Mouse (Mus musculus): ENCODE measurements around the gene Tom1. TPM values are rescaled to one million over a fixed set of nuclear protein-coding genes. Genes with fewer than 3 reads are reported as not detected.
A peak's percentile ranks its signal among the peaks of the same experiment; 100 is the strongest.

The Tom1 gene
- polyA plus RNA-seq, 1 experiment from 2014 or later, result 16.9 TPM

DNA sequence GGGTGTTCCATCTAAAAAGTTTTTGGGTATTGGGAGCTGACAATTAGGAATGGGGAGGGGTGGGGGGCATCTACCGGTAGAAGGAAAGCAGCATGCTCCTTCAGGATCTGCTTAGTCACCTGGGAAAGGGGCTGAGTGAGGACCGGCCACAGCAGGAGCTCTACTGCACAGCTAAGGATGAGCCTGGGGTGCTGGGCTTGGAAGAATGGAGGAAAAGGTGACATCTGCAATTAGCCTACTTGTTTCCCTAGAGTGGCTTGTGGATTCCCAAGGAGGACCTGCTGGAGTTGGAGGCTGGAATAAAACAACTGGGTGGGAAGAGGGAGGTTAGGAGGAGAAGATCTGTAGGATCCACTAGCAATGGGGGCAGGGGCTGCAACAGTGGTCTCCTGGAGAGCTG lies 19.9 kb upstream of the Tom1 start:
- Histone ChIP-seq H3K9ac (ENCODE audit: low read length) (no peak overlapping the region), H3K9me3 (replicated peaks; ENCODE audit: control insufficient read depth, low read length) (no peaks in the 10 kb centered on the region), H3K36me3 (ENCODE audit: control insufficient read depth, insufficient read depth, low read length) (peaks cover 23% of the 10 kb centered on the region), H3K4me3 (ENCODE audit: low read depth, low read length) (no peak overlapping the region), H3K27me3 (replicated peaks; ENCODE audit: control insufficient read depth, insufficient read depth, low read length) (no peaks in the 10 kb centered on the region), H3K4me2 (ENCODE audit: low read length) (no peak overlapping the region), H3K4me1 (ENCODE audit: control insufficient read depth, insufficient read depth, low read length) (no peaks in the 10 kb centered on the region), H3K27ac (ENCODE audit: low read depth, low read length) (no peak overlapping the region)
- DNase-seq (ENCODE audit: low spot score) (no peak), ATAC-seq (no peak)
- 46% methylated on average over 2 of the region's 2 CpGs for WGBS

DNA sequence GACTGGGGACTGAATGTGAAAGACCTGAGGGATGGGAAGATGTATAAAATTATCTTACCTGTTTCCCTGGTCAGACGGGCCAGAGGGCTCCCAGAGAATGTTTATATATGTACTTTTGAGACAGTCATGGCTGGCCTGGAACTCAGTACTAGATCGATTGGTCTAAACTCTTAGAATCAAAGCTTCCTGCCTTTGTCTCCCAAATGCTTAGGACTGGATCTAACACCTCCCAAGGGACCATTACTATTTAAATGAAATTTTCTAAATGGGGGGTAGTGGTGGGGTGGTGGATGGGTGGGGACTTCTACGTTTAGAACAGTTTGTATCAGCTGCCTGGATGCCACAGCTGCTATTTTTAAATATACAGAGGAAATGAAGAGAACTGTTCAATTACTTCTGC lies 19.5 kb upstream of the Tom1 start:
- DNase-seq (ENCODE audit: low spot score) (no peak), ATAC-seq (no peak)
- Histone ChIP-seq H3K36me3 (ENCODE audit: control insufficient read depth, insufficient read depth, low read length) (peaks cover 19% of the 10 kb centered on the region), H3K4me2 (ENCODE audit: low read length) (no peak overlapping the region), H3K9ac (ENCODE audit: low read length) (no peak overlapping the region), H3K27me3 (replicated peaks; ENCODE audit: control insufficient read depth, insufficient read depth, low read length) (no peaks in the 10 kb centered on the region), H3K4me3 (ENCODE audit: low read depth, low read length) (no peak overlapping the region), H3K27ac (ENCODE audit: low read depth, low read length) (no peak overlapping the region), H3K4me1 (ENCODE audit: control insufficient read depth, insufficient read depth, low read length) (no peaks in the 10 kb centered on the region), H3K9me3 (replicated peaks; ENCODE audit: control insufficient read depth, low read length) (no peaks in the 10 kb centered on the region)
- WGBS, result 85% methylated on average over 3 of the region's 3 CpGs

DNA sequence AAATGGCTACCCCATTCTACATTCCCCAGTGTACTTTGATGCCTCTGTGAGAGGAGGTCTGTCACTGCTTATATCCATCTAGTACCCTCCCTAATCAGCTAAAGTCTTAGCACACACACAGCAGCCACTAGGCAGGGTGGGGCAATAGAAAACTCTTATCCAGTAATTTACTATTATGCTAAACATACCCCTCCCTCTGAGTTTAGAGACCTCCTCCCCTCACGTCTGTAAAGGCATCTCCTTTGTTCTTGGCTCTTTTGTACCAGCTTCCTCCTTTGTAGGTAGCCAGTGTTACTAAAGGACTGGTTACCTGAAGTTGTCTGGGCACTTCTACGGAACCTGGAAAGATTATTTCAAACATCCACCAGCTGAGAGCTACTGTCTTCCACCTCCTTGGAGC lies 17.5 kb upstream of the Tom1 start:
- no peak overlapping the region for H3K27ac ChIP-seq (ENCODE audit: low read depth, low read length)
- no peaks in the 10 kb centered on the region for H3K27me3 ChIP-seq (replicated peaks; ENCODE audit: control insufficient read depth, insufficient read depth, low read length)
- ATAC-seq (no peak), DNase-seq (ENCODE audit: low spot score) (no peak)
- no peak overlapping the region for H3K9ac ChIP-seq (ENCODE audit: low read length)
- no peaks in the 10 kb centered on the region for H3K4me1 ChIP-seq (ENCODE audit: control insufficient read depth, insufficient read depth, low read length)
- peaks cover 9% of the 10 kb centered on the region; the same call in 1 of the 2 replicates for H3K36me3 ChIP-seq (ENCODE audit: control insufficient read depth, insufficient read depth, low read length)
- no peak overlapping the region for H3K4me3 ChIP-seq (ENCODE audit: low read depth, low read length)
- H3K4me2 ChIP-seq (ENCODE audit: low read length), result no peak overlapping the region
- H3K9me3 ChIP-seq (replicated peaks; ENCODE audit: control insufficient read depth, low read length), result no peaks in the 10 kb centered on the region
- 48% methylated on average over 2 of the region's 2 CpGs for WGBS

DNA sequence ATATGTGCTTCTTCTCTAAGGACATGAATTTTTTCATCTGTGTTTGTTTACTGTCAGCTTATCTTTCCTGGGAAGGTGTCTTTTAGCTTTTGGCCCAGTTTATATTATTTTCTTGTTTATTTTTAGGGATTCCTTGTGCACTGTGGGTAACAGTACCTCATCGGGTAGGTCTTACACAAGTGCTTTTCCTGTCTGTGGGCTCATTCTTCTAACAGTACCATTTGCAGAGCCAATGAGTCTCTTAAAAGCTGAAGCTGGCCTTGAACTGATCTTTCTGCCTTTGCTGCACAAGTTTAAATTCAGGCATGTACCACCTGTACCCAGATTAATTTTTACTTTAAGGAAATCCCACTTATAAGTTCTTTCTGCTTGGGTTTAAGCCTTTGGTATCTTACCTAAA lies 17.1 kb upstream of the Tom1 start:
- Histone ChIP-seq H3K4me2 (ENCODE audit: low read length) (no peak overlapping the region), H3K36me3 (ENCODE audit: control insufficient read depth, insufficient read depth, low read length) (peaks cover 12% of the 10 kb centered on the region; the same call in 1 of the 2 replicates), H3K9ac (ENCODE audit: low read length) (no peak overlapping the region), H3K4me1 (ENCODE audit: control insufficient read depth, insufficient read depth, low read length) (no peaks in the 10 kb centered on the region), H3K9me3 (replicated peaks; ENCODE audit: control insufficient read depth, low read length) (no peaks in the 10 kb centered on the region), H3K27ac (ENCODE audit: low read depth, low read length) (no peak overlapping the region), H3K4me3 (ENCODE audit: low read depth, low read length) (no peak overlapping the region), H3K27me3 (replicated peaks; ENCODE audit: control insufficient read depth, insufficient read depth, low read length) (no peaks in the 10 kb centered on the region)
- DNase-seq (ENCODE audit: low spot score) (no peak), ATAC-seq (no peak)
- 92% methylated on average over 1 of the region's 1 CpGs for WGBS

DNA sequence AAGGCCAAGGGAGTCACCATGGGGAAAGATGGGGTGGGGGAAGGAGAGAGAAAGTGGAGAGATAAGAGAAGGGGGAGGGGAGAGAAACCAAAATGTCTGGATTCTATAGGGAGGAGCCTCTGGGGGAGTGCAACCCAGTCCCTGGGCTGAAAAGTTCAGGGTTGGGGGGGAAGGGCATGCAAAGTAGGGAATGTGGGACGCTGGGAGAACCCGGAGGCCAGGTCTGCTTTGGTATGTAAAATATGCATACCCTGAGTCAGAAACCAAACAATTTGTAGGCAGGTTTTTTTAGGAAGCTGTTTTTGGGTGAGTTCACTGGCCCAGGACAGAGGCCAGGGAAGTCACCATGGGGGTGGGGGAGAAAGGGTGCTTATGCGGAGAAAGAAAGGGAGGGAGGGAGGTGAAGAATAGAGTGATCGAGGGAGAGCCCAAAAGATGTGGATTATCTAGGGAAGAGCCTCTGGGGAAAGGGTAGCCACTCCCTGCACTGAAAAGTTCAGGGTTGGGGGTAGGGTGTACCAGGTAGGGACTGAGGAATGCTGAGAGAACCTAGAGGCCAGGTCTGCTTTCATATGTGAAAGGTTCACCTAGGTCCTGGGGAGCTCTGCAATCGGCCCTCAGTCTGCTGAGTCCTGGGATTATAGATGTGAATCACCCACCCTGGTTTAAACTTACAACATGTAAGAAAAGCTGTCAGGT lies 15.1 kb upstream of the Tom1 start:
- ATAC-seq (no peak), DNase-seq (ENCODE audit: low spot score) (no peak)
- Histone ChIP-seq H3K9ac (ENCODE audit: low read length) (no peak overlapping the region), H3K9me3 (replicated peaks; ENCODE audit: control insufficient read depth, low read length) (no peaks in the 10 kb centered on the region), H3K4me3 (ENCODE audit: low read depth, low read length) (no peak overlapping the region), H3K27ac (ENCODE audit: low read depth, low read length) (no peak overlapping the region), H3K4me2 (ENCODE audit: low read length) (no peak overlapping the region), H3K36me3 (ENCODE audit: control insufficient read depth, insufficient read depth, low read length) (peaks cover 30% of the 10 kb centered on the region), H3K4me1 (ENCODE audit: control insufficient read depth, insufficient read depth, low read length) (no peaks in the 10 kb centered on the region), H3K27me3 (replicated peaks; ENCODE audit: control insufficient read depth, insufficient read depth, low read length) (no peaks in the 10 kb centered on the region)
- 51% methylated on average over 5 of the region's 5 CpGs for WGBS

DNA sequence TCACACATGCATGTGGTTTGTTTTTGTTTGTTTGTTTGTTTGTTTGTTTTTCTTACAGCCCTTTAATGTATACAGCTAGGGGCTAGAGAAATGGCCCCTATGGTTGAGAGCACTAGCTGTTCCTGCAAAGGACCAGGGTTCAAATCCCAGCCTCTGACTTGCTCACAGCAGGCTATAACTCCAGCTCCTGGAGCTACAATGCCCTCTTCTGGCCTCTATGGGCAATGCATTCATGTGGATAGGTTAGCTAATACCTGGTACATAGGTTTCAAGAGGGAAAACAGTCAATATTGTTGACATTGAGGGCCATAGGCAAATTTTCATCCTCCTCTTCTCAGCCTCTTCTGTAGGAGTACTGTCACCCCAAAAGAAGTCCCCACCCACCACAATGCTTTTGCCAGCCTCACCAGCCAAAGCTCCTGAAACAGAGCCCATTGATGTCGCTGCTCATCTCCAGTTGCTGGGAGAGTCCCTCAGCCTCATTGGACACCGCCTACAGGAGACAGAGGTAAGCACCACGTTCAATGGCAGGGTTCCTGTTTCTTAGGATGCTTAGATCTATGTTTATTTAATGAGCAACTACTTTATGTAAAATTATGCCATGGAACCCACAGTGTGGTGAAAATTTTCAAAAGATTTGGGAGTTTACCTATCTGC lies 9.7 kb upstream of the Tom1 start:
- H3K4me1 ChIP-seq (ENCODE audit: control insufficient read depth, insufficient read depth, low read length), result no peaks in the 10 kb centered on the region
- H3K9ac ChIP-seq (ENCODE audit: low read length), result no peak overlapping the region
- H3K36me3 ChIP-seq (ENCODE audit: control insufficient read depth, insufficient read depth, low read length), result peaks cover 67% of the 10 kb centered on the region
- WGBS, result 95% methylated on average over 3 of the region's 3 CpGs
- no peaks in the 10 kb centered on the region for H3K9me3 ChIP-seq (replicated peaks; ENCODE audit: control insufficient read depth, low read length)
- DNase-seq (ENCODE audit: low spot score) (no peak), ATAC-seq (no peak)
- H3K4me2 ChIP-seq (ENCODE audit: low read length), result no peak overlapping the region
- no peak overlapping the region for H3K4me3 ChIP-seq (ENCODE audit: low read depth, low read length)
- no peaks in the 10 kb centered on the region for H3K27me3 ChIP-seq (replicated peaks; ENCODE audit: control insufficient read depth, insufficient read depth, low read length)
- H3K27ac ChIP-seq (ENCODE audit: low read depth, low read length), result no peak overlapping the region

DNA sequence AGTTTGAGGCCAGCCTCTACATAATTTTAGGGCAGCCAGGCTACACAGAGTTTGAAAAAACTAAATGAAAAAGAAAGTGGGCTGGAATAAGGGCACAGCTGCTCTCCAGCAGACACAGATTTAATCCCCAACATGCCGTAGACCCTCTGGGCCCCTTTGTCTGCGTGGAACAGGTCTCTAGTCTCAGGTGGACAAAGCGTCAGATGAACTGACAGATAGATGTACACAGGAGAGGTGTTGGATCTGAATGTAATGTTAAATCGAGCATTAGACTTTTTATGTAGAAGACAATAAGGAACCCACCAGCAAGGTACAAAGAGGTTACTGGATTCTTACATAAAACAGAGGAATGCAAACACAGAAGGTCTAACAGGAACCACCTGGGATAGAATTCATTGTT lies 7.7 kb upstream of the Tom1 start:
- Histone ChIP-seq H3K36me3 (ENCODE audit: control insufficient read depth, insufficient read depth, low read length) (peaks cover 83% of the 10 kb centered on the region), H3K27ac (ENCODE audit: low read depth, low read length) (no peak overlapping the region), H3K27me3 (replicated peaks; ENCODE audit: control insufficient read depth, insufficient read depth, low read length) (no peaks in the 10 kb centered on the region), H3K4me1 (ENCODE audit: control insufficient read depth, insufficient read depth, low read length) (no peaks in the 10 kb centered on the region), H3K4me2 (ENCODE audit: low read length) (no peak overlapping the region), H3K4me3 (ENCODE audit: low read depth, low read length) (no peak overlapping the region), H3K9ac (ENCODE audit: low read length) (no peak overlapping the region), H3K9me3 (replicated peaks; ENCODE audit: control insufficient read depth, low read length) (no peaks in the 10 kb centered on the region)
- 95% methylated on average over 4 of the region's 4 CpGs for WGBS
- no peak for ATAC-seq
- DNase-seq (ENCODE audit: low spot score), result no peak

DNA sequence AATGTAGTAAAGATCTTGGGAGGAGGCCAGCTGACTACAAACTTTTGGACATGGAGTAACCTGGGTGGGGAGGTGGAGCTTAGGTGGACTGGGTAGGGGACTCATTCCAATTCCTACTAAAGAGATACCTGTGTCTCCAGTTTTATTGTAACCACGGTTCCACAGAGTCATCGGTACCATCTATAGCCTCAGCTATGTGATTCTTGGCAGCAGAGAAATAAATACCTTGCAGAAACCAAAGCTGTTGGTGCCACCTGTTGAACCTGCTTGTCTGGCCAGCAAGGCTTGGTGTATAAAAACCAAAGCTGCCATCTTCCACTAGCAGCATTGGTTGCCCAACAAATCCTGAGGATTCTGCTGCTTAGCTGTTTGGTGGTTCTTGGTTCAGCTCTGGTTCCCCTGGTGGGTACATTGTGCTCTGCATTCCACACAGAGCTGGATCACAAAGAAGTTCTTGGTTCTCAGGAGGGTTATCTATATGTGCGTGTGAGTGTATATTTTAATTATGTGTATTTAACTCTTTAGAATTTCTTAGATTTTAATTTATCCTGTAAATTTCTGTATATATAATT lies 3.0 kb upstream of the Tom1 start:
- no peak overlapping the region for H3K4me3 ChIP-seq (ENCODE audit: low read depth, low read length)
- ATAC-seq (no peak), DNase-seq (ENCODE audit: low spot score) (no peak)
- H3K4me1 ChIP-seq (ENCODE audit: control insufficient read depth, insufficient read depth, low read length), result no peaks in the 10 kb centered on the region
- WGBS, result 95% methylated on average over 3 of the region's 3 CpGs
- no peak overlapping the region for H3K27ac ChIP-seq (ENCODE audit: low read depth, low read length)
- no peaks in the 10 kb centered on the region for H3K9me3 ChIP-seq (replicated peaks; ENCODE audit: control insufficient read depth, low read length)
- peaks cover 45% of the 10 kb centered on the region for H3K36me3 ChIP-seq (ENCODE audit: control insufficient read depth, insufficient read depth, low read length)
- H3K27me3 ChIP-seq (replicated peaks; ENCODE audit: control insufficient read depth, insufficient read depth, low read length), result no peaks in the 10 kb centered on the region
- H3K4me2 ChIP-seq (ENCODE audit: low read length), result no peak overlapping the region
- no peak overlapping the region for H3K9ac ChIP-seq (ENCODE audit: low read length)

DNA sequence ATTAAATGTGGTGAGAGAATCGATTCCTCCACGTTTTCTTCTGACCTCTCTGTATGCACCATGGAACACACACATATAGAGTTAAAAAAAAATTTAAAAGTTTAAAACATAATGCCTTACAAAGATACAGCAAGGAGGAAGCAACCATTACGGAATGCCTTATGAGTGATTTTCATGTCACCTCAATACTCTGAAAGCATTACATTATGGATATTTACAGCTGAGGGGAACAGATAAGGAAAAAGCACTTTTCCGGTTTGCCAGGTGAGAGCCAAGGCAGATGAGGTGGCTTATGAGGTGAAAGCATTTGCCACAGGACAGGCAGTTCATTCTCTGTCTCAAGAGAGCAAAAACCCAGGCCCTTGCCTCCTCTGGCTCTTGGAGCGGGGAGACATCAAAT lies 544 bp upstream of the Tom1 start:
- H3K9ac ChIP-seq (ENCODE audit: low read length), result peak overlapping the region; percentile 61
- ATAC-seq (no peak), DNase-seq (ENCODE audit: low spot score) (no peak)
- H3K4me2 ChIP-seq (ENCODE audit: low read length), result peak overlapping the region; percentile 92
- no peaks in the 10 kb centered on the region for H3K27me3 ChIP-seq (replicated peaks; ENCODE audit: control insufficient read depth, insufficient read depth, low read length)
- no peaks in the 10 kb centered on the region for H3K4me1 ChIP-seq (ENCODE audit: control insufficient read depth, insufficient read depth, low read length)
- H3K9me3 ChIP-seq (replicated peaks; ENCODE audit: control insufficient read depth, low read length), result no peaks in the 10 kb centered on the region
- WGBS, result 62% methylated on average over 5 of the region's 5 CpGs
- H3K4me3 ChIP-seq (ENCODE audit: low read depth, low read length), result peak overlapping the region; percentile 61
- H3K36me3 ChIP-seq (ENCODE audit: control insufficient read depth, insufficient read depth, low read length), result peaks cover 29% of the 10 kb centered on the region
- H3K27ac ChIP-seq (ENCODE audit: low read depth, low read length), result no peak overlapping the region

Data from forebrain, embryonic 14.5 days (tissue).